Comparison of ENCODE assay signal across 8 mouse cellular contexts in genomic region chr11:69045531-69046394, GRCm38 (mm10). TPM values are rescaled to one million over a fixed set of nuclear protein-coding genes. Genes with fewer than 3 reads are reported as not detected.
DNase-seq lines count a peak whose midpoint lies in the region; ATAC-seq lines count a peak whose summit lies in the region.

Gene Aurkb, plus strand, starts transcription at chr11:69045647.

- under 1% methylated on average over 54 of the region's 54 CpGs for WGBS in embryonic facial prominence, embryonic 12.5 days
- WGBS in liver, embryonic 13.5 days (ENCODE audit: insufficient replicate concordance), result under 1% methylated on average over 54 of the region's 54 CpGs
- under 1% methylated on average over 54 of the region's 54 CpGs for WGBS in stomach, embryonic 15.5 days

- peak within 1 kb of the TSS; percentile 61 for H3K9ac ChIP-seq in embryonic facial prominence, embryonic 12.5 days
- H3K9ac ChIP-seq in liver, embryonic 13.5 days, result peak within 1 kb of the TSS; percentile 96
- H3K9ac ChIP-seq in stomach, embryonic 15.5 days, result peak within 1 kb of the TSS; percentile 63; the same call in 1 of the 2 replicates

- no peaks in the 10 kb centered on the region for H3K27me3 ChIP-seq in embryonic facial prominence, embryonic 12.5 days
- H3K27me3 ChIP-seq in liver, embryonic 13.5 days, result no peaks in the 10 kb centered on the region
- no peaks in the 10 kb centered on the region for H3K27me3 ChIP-seq in stomach, embryonic 15.5 days (replicated peaks)

- H3K4me3 ChIP-seq in embryonic facial prominence, embryonic 12.5 days, result peak within 1 kb of the TSS; percentile 62
- peak within 1 kb of the TSS; percentile 90 for H3K4me3 ChIP-seq in liver, embryonic 13.5 days (replicated peaks)
- H3K4me3 ChIP-seq in stomach, embryonic 15.5 days (replicated peaks), result peak within 1 kb of the TSS; percentile 73

- peak within 1 kb of the TSS; percentile 63 for H3K4me2 ChIP-seq in embryonic facial prominence, embryonic 12.5 days (replicated peaks)
- peak within 1 kb of the TSS; percentile 80 for H3K4me2 ChIP-seq in liver, embryonic 13.5 days
- peak within 1 kb of the TSS; percentile 63 for H3K4me2 ChIP-seq in stomach, embryonic 15.5 days

- ATAC-seq in embryonic facial prominence, embryonic 12.5 days (ENCODE audit: insufficient number of reproducible peaks, insufficient read depth, low FRiP score, low TSS enrichment), result peak; percentile 79
- ATAC-seq in liver, embryonic 13.5 days (ENCODE audit: low read depth), result peak; percentile 85
- peak; percentile 79 for ATAC-seq in stomach, embryonic 15.5 days (ENCODE audit: insufficient read depth, low FRiP score, low read depth)

- peaks cover 23% of the 10 kb centered on the region for H3K36me3 ChIP-seq in embryonic facial prominence, embryonic 12.5 days
- peaks cover 36% of the 10 kb centered on the region for H3K36me3 ChIP-seq in liver, embryonic 13.5 days
- peaks cover 18% of the 10 kb centered on the region; the same call in 1 of the 2 replicates for H3K36me3 ChIP-seq in stomach, embryonic 15.5 days

- peak; percentile 91 for DNase-seq in CD4-positive helper T cell, adult 2 months (ENCODE audit: low read depth, low spot score)
- DNase-seq in adrenal gland, postnatal 36 days, result peak; percentile 87 to 90
- DNase-seq in heart, adult 8-10 months (ENCODE audit: low spot score), result peak; percentile 81
- DNase-seq in kidney, adult 8-10 months, result peak; percentile 71 to 78
- peak; percentile 84 for DNase-seq in liver, embryonic 13.5 days
- peak; percentile 71 to 76 for DNase-seq in natural killer cell, adult 2 months (ENCODE audit: low spot score in 2 of 2)

- no peaks in the 10 kb centered on the region for H3K9me3 ChIP-seq in embryonic facial prominence, embryonic 12.5 days
- H3K9me3 ChIP-seq in liver, embryonic 13.5 days (replicated peaks), result no peaks in the 10 kb centered on the region
- H3K9me3 ChIP-seq in stomach, embryonic 15.5 days, result no peaks in the 10 kb centered on the region

- H3K27ac ChIP-seq in embryonic facial prominence, embryonic 12.5 days, result peak within 1 kb of the TSS; percentile 83
- H3K27ac ChIP-seq in liver, embryonic 13.5 days, result peak within 1 kb of the TSS; percentile 95
- H3K27ac ChIP-seq in stomach, embryonic 15.5 days, result peak within 1 kb of the TSS; percentile 84

- H3K4me1 ChIP-seq in embryonic facial prominence, embryonic 12.5 days, result peaks cover 17% of the 10 kb centered on the region
- peaks cover 58% of the 10 kb centered on the region for H3K4me1 ChIP-seq in liver, embryonic 13.5 days (replicated peaks)
- H3K4me1 ChIP-seq in stomach, embryonic 15.5 days, result peaks cover 16% of the 10 kb centered on the region; the same call in 1 of the 2 replicates

RNA-seq across cellular contexts. Expression of gene Aurkb, which starts in this region (rescaled TPM):
- 1 to 10 TPM; 5.0 to 6.4 TPM for total RNA-seq in adrenal gland, postnatal 36 days (2021)
- 148 and 152 TPM in 2 replicates for polyA plus RNA-seq in embryonic facial prominence, embryonic 12.5 days (2016; fragmentation: Nextera tagmentation; extraction: Ambion mirVana)
- total RNA-seq in heart, adult 8-10 months (2022), result under 1 TPM in 2 of 4 experiments, not detected in 2; 0.33 to 0.75 TPM
- polyA plus RNA-seq in liver, embryonic 13.5 days (2015; fragmentation: Nextera tagmentation; extraction: Ambion mirVana), result 116 and 123 TPM in 2 replicates
- 134 and 146 TPM in 2 replicates for polyA plus RNA-seq in stomach, embryonic 15.5 days (2015; fragmentation: Nextera tagmentation; extraction: Ambion mirVana)

Comparison
In these comparisons a context has a peak if more than half of its experiments do, and no peak if none do; other contexts are left out.
1. Peak in every context shown above with its lines: DNase-seq, ATAC-seq, H3K4me3 ChIP-seq and H3K27ac ChIP-seq.
2. Peak in DNase-seq in heart, adult 8-10 months; RNA of the gene not detected or under 1 TPM.